Mouse (Mus musculus): Measurements from ENCODE around the gene Gm21976. TPM values are rescaled to one million over a fixed set of nuclear protein-coding genes. Genes with fewer than 3 reads are reported as not detected.

Gene Gm21976
- total RNA-seq (2021), result not detected
- long read RNA-seq, experiment 1, result 0 reads
- long read RNA-seq, experiment 2, result 0 reads

DNA sequence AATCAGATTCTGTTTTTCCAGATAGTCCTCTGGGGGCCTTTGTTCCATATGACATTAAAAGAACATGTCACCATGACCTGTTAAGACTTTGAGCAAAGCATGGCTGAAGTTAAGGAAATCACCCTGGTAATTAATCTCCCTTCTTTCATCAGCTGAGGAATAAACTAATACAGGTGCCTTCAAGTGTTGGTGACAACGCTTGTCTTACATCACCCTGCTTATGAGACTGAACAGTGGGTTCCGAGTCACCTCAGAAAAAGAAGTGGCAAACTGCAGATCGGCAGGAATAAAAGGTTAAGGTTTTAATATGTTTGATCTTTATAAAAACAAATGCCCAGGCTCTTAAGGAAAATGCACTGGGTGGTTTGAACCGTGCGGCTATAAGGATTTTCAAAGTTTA is at the start of gene Gm21976:
Gm21976 (plus strand) TSS at position 202 of the 400 bp plus-strand sequence.
- DNase-seq (ENCODE audit: low spot score in 2 of 2), result no peak

DNA sequence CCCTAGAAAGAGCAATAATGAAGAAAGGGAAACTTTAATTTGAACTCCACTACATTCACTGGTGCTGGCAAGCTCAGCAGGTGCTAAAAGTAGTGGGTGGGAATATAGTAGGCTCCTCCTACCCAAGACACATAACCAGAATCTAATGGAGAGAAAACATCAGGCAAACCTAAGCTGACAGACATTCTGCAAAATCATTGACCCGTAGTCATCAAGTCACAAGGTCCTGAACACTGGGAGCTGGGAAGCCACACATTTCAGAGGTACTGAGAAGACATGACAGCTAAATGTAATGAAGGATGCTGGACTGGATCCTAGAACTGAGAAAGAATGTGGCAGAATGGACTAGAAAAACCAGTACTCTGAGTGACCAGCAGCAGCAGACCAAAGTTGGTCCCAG is 49.2 kb upstream of the Gm21976 start:
- DNase-seq (ENCODE audit: low spot score in 2 of 2), result no peak

DNA sequence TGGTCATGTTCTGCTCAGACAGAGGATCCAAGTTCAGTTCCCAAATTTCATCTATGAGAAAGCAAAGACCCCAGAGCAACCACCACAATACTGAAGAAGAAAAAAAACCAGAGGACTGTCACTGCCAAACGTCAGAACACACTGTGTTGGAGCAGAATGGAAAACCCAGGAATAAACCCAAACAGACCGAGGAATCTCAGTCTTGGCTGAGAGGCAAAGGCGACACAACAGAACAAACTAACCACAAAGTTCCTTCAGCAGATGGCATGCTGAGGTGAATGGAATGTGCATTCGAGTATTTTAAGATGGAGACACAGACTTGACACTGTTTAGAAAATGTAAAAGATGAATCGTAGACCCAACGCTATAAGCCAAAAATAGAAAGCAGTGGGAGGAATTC is 44.2 kb upstream of the Gm21976 start:
- DNase-seq (ENCODE audit: low spot score in 2 of 2), result no peak

DNA sequence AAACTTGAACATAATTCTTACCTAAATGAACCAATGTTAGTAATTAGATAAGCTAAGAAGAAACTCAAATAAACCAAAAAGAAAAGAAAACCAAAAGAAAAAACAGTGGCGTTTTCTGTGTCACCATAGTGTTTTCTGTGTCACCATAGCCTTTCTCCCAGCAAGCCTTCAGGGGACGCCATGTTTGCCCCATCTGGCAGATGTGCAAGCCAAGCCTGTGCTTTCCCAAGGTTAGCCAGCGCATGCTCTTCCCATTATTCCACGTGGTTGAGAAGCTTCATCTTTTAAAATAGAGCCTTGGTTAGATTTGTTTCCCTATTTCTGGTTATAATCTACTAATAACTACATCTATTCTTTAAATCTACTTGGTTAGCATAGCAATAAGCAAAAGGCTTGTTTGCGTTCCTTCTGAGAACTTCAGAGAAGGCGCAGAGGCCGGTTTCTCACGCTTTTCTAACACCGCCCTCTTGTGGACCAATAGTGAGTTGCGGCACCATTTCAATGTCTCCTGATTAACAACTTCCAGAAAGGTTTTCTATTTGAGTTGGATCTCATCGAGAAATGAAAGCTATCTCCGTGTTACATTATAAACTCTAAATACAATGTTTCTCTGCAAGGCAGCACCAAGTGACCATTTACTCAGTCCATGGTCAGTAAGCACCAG is 39.6 kb upstream of the Gm21976 start:
- DNase-seq (ENCODE audit: low spot score in 2 of 2), result peak; percentile 65

DNA sequence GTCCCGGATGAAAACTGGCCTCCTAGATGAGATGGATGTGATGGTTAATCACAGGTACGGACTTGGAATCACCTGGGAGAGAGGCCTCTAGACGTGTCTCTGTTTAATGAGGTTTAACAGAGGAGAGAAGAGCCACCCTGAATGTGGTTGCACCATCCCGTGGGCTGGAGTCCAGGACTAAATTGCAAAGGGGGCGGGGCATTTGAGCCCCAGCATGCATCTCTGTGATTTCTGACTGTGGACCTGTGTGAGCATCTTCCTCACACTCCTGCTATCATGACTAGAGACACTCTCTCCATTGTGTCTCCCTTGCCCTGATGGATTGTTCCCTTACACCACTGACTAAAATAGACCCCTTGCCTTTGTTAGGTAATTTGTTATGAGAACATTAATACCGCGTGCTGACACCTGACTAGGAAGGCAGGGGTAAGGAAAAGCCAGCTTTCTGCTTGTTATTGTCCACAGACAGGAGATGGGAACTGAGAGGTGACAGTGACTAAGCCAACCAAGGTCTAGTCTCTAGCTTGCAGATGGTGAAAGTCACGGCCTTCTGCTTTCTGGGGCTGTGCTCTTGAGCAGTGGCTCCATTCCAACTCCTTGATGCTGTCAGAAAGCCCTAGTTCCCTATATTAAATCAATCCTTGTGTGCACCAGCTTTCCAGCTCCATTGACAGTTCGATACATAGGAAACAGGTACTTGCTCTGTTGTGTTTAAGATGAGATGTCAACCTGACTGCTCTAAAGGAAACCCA is 38.0 kb upstream of the Gm21976 start:
- peak in 1 of 2 experiments; percentile 16 for DNase-seq (ENCODE audit: low spot score in 2 of 2)

DNA sequence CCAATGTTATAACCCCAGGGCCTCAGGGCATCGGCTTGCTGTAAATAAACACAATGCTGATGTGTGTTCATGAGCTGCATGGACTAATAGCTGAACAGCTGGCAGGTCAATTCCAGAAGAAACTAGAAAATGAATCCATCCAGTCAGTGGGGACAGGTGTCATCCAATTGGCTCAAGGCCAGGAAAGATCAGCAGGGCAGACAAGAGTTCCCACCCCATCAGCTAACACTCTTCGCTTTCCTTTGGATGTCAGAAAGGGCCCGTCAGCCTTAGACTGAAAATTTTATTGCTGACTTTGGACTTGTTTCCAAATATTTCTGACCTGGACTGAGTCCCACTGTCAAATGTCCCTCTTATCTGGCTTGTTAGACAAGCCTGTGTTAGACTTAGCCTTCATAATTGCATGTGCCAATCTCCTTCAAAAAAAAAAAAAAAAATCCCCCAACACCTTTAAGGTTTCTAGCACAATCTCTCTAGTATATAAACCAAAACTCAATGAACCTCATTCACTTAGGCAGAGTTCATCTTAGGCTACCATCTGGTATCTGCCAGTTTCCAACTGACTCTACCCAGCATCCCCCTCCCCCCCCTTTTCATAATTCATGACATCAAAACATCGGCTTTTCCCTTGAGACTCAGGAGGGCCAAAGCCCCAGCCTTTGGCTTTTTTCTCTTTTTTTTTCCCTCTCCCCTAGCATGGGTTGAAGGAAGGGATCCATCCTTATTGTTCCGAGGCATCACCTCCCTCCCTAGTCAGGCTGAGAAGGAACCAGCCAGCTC is 34.9 kb upstream of the Gm21976 start:
- DNase-seq (ENCODE audit: low spot score in 2 of 2), result no peak

DNA sequence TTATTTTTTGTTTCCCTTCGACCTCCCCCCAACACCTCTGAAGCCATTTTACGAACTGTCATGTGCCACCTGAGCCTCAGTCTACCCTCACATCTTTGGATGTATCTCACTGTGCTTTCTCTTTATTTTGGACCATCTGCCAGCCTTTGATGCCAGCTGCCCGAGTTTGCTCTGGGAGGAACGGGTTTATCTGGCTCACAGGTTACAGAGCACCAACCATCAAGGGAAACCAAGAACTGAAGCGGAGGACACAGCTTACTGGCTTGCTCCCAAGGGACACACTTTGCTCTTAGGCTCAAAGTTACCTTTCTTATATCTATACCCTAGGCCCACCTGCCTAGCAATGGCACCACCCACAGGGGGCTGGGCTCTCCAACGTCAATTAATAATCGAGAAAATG is 34.3 kb upstream of the Gm21976 start:
- no peak for DNase-seq (ENCODE audit: low spot score in 2 of 2)

DNA sequence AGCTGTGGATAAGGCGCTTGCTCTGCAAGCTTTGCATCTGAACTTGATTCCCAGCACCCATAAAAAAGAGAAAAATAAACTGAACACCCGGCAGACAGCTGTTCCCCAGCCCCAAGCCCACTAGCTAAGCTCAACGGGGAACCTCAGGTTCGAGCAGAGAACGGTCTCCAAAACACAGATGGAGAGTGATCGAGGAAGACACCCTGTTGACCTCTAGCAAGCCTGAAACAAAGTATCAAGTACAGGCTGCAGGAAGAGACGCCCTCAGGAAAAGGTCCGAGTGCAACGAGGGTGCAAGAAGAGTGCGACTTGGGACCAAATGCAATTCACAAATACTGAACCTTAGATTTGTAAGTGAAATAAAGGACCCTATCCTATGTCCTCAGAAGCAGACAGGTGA is 30.1 kb upstream of the Gm21976 start:
- DNase-seq (ENCODE audit: low spot score in 2 of 2), result no peak

DNA sequence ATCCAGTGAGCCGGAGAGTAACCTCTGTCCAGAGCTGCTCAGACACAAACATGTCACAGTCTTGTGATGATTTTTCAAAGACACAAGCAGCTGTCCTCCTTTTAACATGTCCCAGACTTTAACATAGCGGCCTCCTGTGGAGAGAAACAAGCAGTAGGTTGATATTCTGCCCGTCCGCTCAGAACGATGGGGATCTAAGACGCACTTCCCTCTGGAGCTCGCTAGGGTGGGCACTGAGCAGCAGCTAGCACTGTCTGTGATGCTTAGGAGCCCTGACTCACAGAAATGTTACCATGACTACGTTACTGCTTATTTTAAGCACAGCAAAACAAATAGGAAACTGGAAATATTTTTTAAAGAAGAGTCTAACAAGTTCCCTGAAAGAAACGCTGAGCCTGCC is 24.8 kb upstream of the Gm21976 start:
- DNase-seq (ENCODE audit: low spot score in 2 of 2), result no peak

DNA sequence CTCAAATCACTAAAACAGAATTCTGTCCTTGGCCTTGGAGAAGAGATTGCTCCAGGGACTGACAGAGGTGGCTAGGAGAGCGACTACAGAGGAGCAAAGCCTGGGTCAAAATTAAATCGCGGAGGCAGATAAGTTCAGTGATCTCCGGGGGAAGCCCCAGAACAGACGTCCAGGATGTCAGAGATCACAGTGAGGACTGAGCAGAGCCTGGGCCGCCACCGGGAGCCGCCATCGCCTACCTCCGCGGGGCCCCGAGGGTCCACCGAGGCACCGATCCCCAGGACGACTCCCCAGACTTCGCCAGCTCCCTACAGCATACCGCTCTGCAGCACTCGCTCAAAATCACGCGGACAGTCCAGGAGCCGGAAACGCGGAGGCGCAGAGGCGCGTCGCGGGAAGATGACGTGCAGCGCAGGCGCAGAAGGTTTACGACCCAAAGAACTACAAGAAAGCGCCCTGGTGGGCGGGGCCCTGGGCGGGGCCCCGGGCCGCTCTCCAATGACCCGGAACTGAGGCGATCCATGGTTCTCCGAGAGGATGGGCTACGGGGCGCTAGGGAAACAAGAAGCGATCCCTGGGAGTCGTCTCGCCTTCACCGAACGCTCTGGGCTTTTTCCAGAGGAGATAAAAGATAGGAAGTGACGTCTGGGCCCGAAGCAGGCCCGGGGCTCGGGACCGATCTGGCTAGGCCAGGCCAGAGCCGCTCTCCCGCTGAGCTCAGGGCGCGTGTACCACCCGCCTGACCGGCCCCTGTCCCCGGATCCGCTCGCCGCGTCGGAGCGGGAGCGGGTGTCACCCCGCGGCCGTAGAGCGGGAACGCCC is 16.8 kb upstream of the Gm21976 start, which contains the start of the genes Utp15 and Ankra2:
Utp15 (minus strand) TSS at position 406 of the 822 bp plus-strand sequence.
Ankra2 (plus strand) TSS at position 439 of the 822 bp plus-strand sequence.
- peak; percentile 99 for DNase-seq (ENCODE audit: low spot score in 2 of 2)

DNA sequence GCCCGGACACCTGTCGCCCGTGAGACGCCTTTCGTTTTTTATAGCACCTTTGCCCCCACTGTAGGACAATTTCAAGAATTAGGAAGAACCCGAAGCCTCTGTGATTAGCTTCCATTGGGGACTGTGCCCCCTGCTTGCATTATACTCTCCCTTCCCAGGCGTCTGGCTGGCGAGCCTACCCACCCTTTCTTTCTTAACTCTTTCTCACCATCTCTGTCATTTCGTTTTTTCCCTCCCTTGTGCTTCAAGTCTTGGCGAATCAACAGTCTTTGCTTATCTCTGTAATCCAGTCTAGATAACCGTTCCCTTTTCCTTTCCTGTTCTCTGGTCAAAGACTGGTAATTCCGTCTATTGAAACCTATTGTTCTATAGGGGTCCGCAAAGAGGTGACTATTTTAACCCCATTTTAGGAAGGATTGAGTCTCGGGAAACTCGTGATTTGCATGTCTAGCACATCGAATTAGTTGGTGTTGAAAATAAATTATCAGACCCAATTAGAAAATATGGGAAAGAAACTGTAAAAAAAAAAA is 16.2 kb upstream of the Gm21976 start:
- DNase-seq (ENCODE audit: low spot score in 2 of 2), result no peak

DNA sequence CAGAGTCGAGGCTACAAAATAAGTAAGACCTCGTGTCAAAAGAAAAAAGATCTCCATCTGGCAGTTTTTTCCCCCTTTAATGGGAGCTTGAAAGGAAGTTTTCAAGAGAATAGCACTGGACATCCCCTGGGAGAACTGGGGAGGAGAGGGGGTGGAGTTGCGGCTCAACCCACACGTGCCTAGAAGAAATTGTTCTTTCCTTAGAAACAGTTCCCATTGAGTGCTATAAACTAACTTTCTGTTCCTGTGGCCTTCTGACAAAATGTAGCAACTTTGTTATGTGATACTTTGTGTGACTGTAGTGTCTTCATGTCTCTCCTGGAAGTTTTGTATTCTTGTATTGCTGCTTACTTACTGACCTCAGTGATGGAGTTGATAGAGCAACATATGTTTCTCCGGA is 15.6 kb upstream of the Gm21976 start:
- DNase-seq (ENCODE audit: low spot score in 2 of 2), result no peak

DNA sequence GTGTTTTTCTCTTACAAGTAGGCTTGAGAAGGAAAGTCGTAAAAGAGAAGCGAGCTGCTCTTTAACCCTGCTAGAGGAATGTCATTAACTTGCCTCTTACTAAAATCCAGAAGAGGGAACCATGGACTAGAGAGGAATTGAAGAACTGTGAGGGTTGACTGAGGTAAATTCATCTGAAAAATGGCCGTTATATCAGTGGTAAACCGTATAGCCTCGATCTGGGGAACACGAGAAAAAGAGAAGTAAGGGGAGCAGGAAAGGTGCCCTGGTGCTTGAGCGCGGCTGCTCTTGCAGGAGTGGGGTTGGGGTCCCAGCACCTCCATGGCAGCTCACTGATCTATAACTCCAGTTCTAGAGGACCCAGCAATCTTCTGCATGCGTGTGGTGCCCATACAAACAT is 5.7 kb upstream of the Gm21976 start:
- no peak for DNase-seq (ENCODE audit: low spot score in 2 of 2)

DNA sequence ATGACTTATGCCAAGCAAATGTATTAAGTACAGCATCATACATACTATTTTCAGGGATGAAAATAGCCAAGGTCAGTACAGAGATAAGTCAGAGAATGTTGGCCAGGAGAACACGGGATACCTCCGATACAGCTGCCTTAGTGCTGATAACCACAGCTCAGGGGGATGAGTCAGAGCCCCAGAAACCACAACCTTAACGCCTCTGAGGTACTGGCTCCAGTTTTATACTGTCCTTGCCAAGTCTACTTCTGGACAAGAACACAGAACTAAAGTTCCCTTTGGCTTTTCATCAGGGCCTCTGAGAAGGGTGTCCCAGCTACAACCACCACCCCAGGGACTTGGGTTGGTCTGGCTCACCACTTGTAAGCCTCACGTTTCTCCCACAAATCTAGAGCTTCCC is 4.0 kb upstream of the Gm21976 start:
- peak in 1 of 2 experiments; percentile 26 for DNase-seq (ENCODE audit: low spot score in 2 of 2)

DNA sequence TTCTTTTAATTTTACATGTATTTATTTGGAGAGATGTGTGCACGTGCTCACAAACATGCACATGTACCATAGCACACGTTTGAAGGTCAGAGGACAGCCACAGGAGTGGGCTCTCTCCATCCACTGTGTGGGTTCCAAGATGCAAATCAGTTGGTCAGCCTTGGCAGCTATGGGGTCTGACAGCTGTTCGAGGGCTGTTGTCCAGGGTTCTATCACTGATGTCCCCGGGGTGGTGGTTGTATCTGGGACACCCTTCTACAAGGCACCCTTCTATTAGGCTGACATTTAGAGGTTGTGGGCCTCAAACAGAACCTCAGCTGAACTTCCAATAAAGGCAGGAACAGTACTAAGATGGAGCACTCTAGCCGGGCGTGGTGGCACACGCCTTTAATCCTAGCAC is 3.4 kb upstream of the Gm21976 start:
- no peak for DNase-seq (ENCODE audit: low spot score in 2 of 2)

DNA sequence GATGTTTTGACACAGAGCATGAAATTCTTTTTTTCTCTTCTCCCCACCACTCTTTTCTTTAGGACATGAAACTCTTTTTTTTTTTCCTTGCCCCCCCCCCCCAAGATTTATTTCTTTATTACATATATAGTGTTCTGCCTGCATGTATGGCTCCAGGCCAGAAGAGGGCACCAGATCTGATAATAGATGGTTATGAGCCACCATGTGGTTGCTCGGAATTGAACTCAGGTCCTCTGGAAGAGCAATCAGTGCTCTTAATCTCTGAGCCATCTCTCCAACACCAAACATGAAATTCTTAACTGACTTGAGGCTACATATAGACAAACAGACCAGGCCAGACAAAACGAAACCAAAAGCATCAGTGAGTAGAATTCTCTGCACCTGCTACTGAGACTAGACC is 2.2 kb upstream of the Gm21976 start:
- no peak for DNase-seq (ENCODE audit: low spot score in 2 of 2)

DNA sequence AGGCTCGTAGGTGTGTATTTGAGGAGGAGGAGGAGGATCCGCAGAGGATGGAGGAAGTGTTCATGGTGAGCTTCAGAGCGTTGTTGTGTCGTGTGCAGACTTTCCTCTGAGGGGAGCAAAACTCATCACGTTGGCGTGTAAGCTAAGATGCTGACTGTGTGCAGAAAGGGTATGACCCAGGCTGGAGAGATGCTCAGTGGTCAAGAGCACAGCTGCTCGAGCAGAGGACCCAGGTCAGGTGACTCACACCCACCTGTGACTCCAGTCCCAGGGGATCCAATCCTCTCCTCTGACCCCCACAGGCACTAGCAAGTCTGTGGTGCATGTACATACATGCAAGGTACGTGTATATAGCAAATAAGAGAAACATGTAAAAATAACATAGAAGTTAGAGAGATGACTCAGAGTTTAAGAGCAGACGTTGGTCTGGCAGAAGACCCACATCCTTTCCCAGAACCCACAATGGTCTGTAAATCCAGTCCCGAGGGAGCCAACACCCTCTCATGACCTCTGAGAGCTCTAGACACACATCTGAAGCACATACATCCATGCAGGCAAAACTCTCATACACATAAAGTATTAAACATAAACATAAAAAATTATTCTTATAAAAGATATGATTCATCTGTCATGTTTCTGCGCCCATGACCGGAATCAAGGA is 1.4 kb downstream of the Gm21976 start:
- DNase-seq (ENCODE audit: low spot score in 2 of 2), result no peak

DNA sequence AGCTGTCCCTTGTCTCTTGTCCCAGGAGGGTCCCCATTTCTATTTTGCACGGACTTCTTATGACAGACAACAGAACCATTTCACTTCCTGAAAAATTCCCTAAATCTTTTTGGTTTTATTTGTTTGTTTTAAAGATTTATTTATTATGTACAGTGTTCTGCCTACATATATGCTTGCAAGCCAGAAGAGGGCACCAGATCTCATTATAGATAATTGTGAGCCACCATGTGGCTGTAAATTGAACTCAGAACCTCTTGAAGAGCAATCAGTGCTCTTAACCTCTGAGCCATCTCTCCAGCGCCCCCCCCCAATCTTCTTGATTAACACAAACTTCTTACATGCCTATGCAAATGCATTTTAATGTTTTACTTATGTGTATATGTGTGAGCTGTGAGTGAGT is 11.0 kb downstream of the Gm21976 start:
- no peak for DNase-seq (ENCODE audit: low spot score in 2 of 2)

DNA sequence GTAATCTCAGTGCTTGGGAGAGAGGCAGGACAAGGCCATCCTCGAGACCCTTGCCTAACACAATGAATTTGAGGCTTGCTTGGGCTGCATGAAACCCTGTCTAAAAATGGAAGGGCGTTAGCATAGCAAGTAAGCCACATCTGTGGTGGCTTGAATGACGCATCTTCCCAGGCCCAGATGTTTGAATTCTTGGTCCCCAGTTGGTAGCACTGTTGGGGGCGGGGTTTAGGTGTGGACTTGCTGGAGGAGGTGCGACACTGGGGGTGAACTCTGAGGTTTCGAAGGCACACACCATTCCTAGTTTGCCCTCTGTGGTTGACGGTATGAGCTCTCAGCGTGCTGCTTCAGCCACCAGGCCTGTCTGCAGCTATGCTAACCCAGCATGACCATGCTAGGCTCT is 12.0 kb downstream of the Gm21976 start:
- DNase-seq (ENCODE audit: low spot score in 2 of 2), result no peak

DNA sequence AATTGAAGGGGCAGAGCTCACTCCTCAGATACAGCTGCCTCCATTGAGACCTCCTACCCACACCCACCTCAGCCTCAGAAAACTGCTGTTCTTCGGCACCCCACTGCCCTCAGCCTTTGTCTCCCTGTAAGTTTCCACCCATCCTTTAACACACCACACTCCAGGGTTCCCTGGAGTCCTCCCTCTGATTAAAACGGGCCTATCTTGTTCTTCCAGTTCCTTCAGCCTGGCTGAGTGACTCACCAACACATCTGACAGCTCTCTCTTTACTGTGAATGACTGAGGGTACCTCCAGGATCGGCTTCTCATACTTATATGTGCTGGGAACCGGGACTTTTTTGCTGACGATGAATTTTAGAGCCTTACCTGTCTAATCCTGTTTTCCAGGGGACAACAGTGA is 16.4 kb downstream of the Gm21976 start:
- no peak for DNase-seq (ENCODE audit: low spot score in 2 of 2)

All from adrenal gland, adult 18-20 months (tissue).